Mouse (Mus musculus) adrenal gland, postnatal 36 days (tissue): ENCODE data around the gene Zbp1. TPM values are rescaled to one million over a fixed set of nuclear protein-coding genes. Genes with fewer than 3 reads are reported as not detected.

ENCODE experiments used
- DNase-seq, 2 experiments: peaks; one replicate each; pipeline ENCODE4 v3.0.0; 2021; ENCODE audit warnings: mixed read lengths in 1 of 2
- total RNA-seq, 2 experiments: library from RNA; stranded (reverse); gene quantifications; 2 replicates each; pipeline ENCODE4 v1.2.3; 2021

Gene Zbp1
- total RNA-seq, 2 experiments from 2014 or later, result 1.6 to 4.9 TPM

GRCm38 (mm10) chr2:173179046-173179445 is 39.7 kb downstream of the Zbp1 start:
- no peak for DNase-seq

GRCm38 (mm10) chr2:173177951-173178350 is 40.8 kb downstream of the Zbp1 start:
- no peak for DNase-seq

- DNase-seq, result no peak
These were observed 41.2 kb downstream of the Zbp1 start for GRCm38 (mm10) chr2:173177481-173177880.

GRCm38 (mm10) chr2:173175703-173176102 is 43.0 kb downstream of the Zbp1 start:
- DNase-seq, result no peak

- no peak for DNase-seq
These were observed 44.2 kb downstream of the Zbp1 start for GRCm38 (mm10) chr2:173174569-173174968.

- DNase-seq, result peak; percentile 78 to 83
These were observed 44.9 kb downstream of the Zbp1 start for GRCm38 (mm10) chr2:173173521-173174511.

GRCm38 (mm10) chr2:173173008-173173407 is 45.7 kb downstream of the Zbp1 start:
- DNase-seq, result no peak

GRCm38 (mm10) chr2:173172386-173172785 is 46.3 kb downstream of the Zbp1 start:
- no peak for DNase-seq

- no peak for DNase-seq
These were observed 46.8 kb downstream of the Zbp1 start for GRCm38 (mm10) chr2:173171956-173172355.

- DNase-seq, result peak; percentile 68 to 77
These were observed 47.3 kb downstream of the Zbp1 start for GRCm38 (mm10) chr2:173171470-173171869.

GRCm38 (mm10) chr2:173170715-173171114 is 48.0 kb downstream of the Zbp1 start:
- no peak for DNase-seq

- no peak for DNase-seq
These were observed 48.6 kb downstream of the Zbp1 start for GRCm38 (mm10) chr2:173170081-173170480.

- DNase-seq, result no peak
These were observed 50.3 kb downstream of the Zbp1 start for GRCm38 (mm10) chr2:173168411-173168851.

GRCm38 (mm10) chr2:173165357-173165756 is 53.4 kb downstream of the Zbp1 start:
- DNase-seq, result no peak

- no peak for DNase-seq
These were observed 53.8 kb downstream of the Zbp1 start for GRCm38 (mm10) chr2:173164946-173165345.

GRCm38 (mm10) chr2:173164358-173164757 is 54.4 kb downstream of the Zbp1 start:
- DNase-seq, result peak in 1 of 2 experiments; percentile 56

- DNase-seq, result no peak
These were observed 55.3 kb downstream of the Zbp1 start for GRCm38 (mm10) chr2:173163380-173163779.

- peak; percentile 64 to 78 for DNase-seq
These were observed 59.1 kb downstream of the Zbp1 start for GRCm38 (mm10) chr2:173159354-173160311.

- no peak for DNase-seq
These were observed 60.2 kb downstream of the Zbp1 start for GRCm38 (mm10) chr2:173158390-173159055.

- no peak for DNase-seq
These were observed 60.9 kb downstream of the Zbp1 start for GRCm38 (mm10) chr2:173157871-173158270.

- DNase-seq, result no peak
These were observed 61.3 kb downstream of the Zbp1 start for GRCm38 (mm10) chr2:173157376-173157775.

- DNase-seq, result no peak
These were observed 61.8 kb downstream of the Zbp1 start for GRCm38 (mm10) chr2:173156923-173157322.
